Mouse (Mus musculus) embryonic facial prominence, embryonic 12.5 days (tissue): ENCODE measurements around the gene Galnt7. TPM values are rescaled to one million over a fixed set of nuclear protein-coding genes. Genes with fewer than 3 reads are reported as not detected.
A peak's percentile ranks its signal among the peaks of the same experiment; 100 is the strongest.
"Not testable (repeated sequence)": the region's sequence is repeated elsewhere in the genome, so short reads cannot be mapped to it uniquely, and the experiment has no call there.

Experiments used
- ATAC-seq: fragments of 200-750 bp; cut with Nextera tagmentation; 2 replicates; pipeline ENCODE4 v1.8.0; 2017; ENCODE audit not compliant: insufficient number of reproducible peaks, insufficient read depth, low FRiP score, low TSS enrichment
- H3K27ac ChIP-seq: fragments of 300-500 bp; sonication (generic); 2 replicates; pipeline ENCODE4 v1.5.1; 2016; ENCODE audit warnings: mild to moderate bottlenecking
- H3K27me3 ChIP-seq: fragments of 300-500 bp; sonication (generic); 2 replicates; pipeline ENCODE4 v1.6.1; 2016; ENCODE audit warnings: mild to moderate bottlenecking, moderate library complexity
- H3K36me3 ChIP-seq: fragments of 300-500 bp; sonication (generic); 2 replicates; pipeline ENCODE4 v1.6.1; 2016; ENCODE audit warnings: mild to moderate bottlenecking
- H3K4me1 ChIP-seq: fragments of 300-500 bp; sonication (generic); 2 replicates; pipeline ENCODE4 v1.6.1; 2016
- H3K4me2 ChIP-seq: fragments of 300-500 bp; sonication (generic); replicated peaks from 2 replicates; pipeline ENCODE4 v1.6.1; 2016; ENCODE audit warnings: mild to moderate bottlenecking, moderate library complexity
- H3K4me3 ChIP-seq: fragments of 300-500 bp; sonication (generic); 2 replicates; pipeline ENCODE4 v1.5.1; 2016; ENCODE audit warnings: mild to moderate bottlenecking
- H3K9ac ChIP-seq: fragments of 300-500 bp; sonication (generic); 2 replicates; pipeline ENCODE4 v1.6.1; 2016; ENCODE audit warnings: mild to moderate bottlenecking, moderate library complexity
- H3K9me3 ChIP-seq: fragments of 300-500 bp; sonication (generic); 2 replicates; pipeline ENCODE4 v1.6.1; 2016; ENCODE audit warnings: mild to moderate bottlenecking, moderate library complexity
- WGBS: fragments of 180-500 bp; shearing (Covaris S2); methylation state at CpG from one replicate; pipeline ENCODE4 v1.1.7; 2016; 5-methylcytosine and 5-hydroxymethylcytosine counted together
- polyA plus RNA-seq: library from polyadenylated mRNA; unstranded; fragments of >200 nt; fragmentation: Nextera tagmentation; extraction: Ambion mirVana; gene quantifications from 2 replicates; pipeline ENCODE4 v1.2.1, GENCODE M21; 2016

The Galnt7 gene
- polyA plus RNA-seq, 1 experiment from 2014 or later, result 17.8 TPM

GRCm38 (mm10) chr8:57508657-57509056, 144.2 kb downstream of the Galnt7 start:
- 73% methylated on average over 4 of the region's 4 CpGs for WGBS
- no peak overlapping the region for H3K4me3 ChIP-seq
- no peaks in the 10 kb centered on the region for H3K36me3 ChIP-seq
- H3K9me3 ChIP-seq, result no peaks in the 10 kb centered on the region
- no peaks in the 10 kb centered on the region for H3K27me3 ChIP-seq
- H3K27ac ChIP-seq, result no peak overlapping the region
- no peak overlapping the region for H3K9ac ChIP-seq
- ATAC-seq, result no peak
- no peak overlapping the region for H3K4me2 ChIP-seq
- H3K4me1 ChIP-seq, result peaks cover 3% of the 10 kb centered on the region; the same call in 1 of the 2 replicates

DNA sequence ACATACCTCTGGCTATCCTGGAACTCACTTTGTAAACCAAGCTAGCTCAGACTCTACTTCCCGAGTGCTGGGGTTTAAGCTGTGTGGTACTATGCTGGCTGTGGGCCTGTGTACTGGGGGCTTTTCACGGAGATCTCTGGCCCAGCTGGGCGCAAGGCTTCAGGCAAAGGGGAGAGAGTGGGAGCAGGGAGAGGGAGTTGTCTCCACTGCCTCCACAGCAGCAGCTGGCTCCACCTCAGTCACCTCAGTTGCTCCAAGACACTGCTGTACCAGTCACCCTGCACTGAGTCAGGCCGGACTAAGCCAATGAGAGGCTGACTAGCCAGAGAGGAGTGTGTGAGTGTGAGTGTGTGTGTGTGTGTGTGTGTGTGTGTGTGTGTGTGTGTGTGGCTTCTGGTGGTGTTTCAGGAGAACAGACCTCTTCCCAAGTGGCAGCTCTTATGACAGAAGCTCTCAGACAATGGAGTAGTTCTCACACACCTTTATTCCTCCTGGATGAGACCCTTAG, 145.2 kb downstream of the Galnt7 start:
- no peak overlapping the region for H3K4me2 ChIP-seq
- WGBS, result 86% methylated on average over 4 of the region's 4 CpGs
- H3K27me3 ChIP-seq, result no peaks in the 10 kb centered on the region
- H3K4me3 ChIP-seq, result no peak overlapping the region
- ATAC-seq, result no peak
- no peaks in the 10 kb centered on the region for H3K9me3 ChIP-seq
- H3K4me1 ChIP-seq, result no peaks in the 10 kb centered on the region
- H3K9ac ChIP-seq, result no peak overlapping the region
- no peaks in the 10 kb centered on the region for H3K36me3 ChIP-seq
- H3K27ac ChIP-seq, result no peak overlapping the region

- not testable (repeated sequence) for H3K4me3 ChIP-seq, H3K27me3 ChIP-seq, H3K9ac ChIP-seq, H3K27ac ChIP-seq, ATAC-seq, H3K4me2 ChIP-seq, H3K36me3 ChIP-seq, H3K4me1 ChIP-seq, H3K9me3 ChIP-seq
- WGBS, result 89% methylated on average over 1 of the region's 1 CpGs
Observed at GRCm38 (mm10) chr8:57505500-57505899, 147.3 kb downstream of the Galnt7 start.

DNA sequence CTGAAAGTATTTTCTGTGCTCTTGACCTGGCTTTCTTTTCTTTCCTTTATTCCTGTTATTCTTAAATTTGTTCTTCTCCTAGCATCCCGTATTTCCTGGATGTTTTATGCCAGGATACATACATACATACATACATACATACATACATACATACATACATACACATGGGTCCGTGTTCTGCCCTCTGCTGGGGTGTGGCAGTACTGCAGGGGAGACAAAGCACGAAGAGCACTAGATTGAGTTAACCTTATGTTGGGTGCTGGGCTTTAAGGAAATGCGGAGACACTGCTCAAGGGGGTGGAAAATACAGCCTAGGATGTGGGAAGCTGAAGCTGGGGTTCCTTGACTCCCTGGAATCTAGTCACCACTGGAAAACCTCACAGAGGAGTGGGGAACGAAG, 149.2 kb downstream of the Galnt7 start:
- Histone ChIP-seq H3K4me2 (no peak overlapping the region), H3K27me3 (no peaks in the 10 kb centered on the region), H3K9me3 (no peaks in the 10 kb centered on the region), H3K4me1 (no peaks in the 10 kb centered on the region), H3K27ac (no peak overlapping the region), H3K36me3 (no peaks in the 10 kb centered on the region), H3K4me3 (no peak overlapping the region), H3K9ac (no peak overlapping the region)
- ATAC-seq, result no peak
- 48% methylated on average over 5 of the region's 5 CpGs for WGBS

- H3K36me3 ChIP-seq, result no peaks in the 10 kb centered on the region
- no peak overlapping the region for H3K4me3 ChIP-seq
- no peaks in the 10 kb centered on the region for H3K27me3 ChIP-seq
- no peaks in the 10 kb centered on the region for H3K9me3 ChIP-seq
- H3K9ac ChIP-seq, result no peak overlapping the region
- H3K4me2 ChIP-seq, result 0 out of 2 replicates have a peak overlapping the region, but pooled peaks have one; percentile 4
- H3K4me1 ChIP-seq, result no peaks in the 10 kb centered on the region
- WGBS, result 60% methylated on average over 17 of the region's 17 CpGs
- H3K27ac ChIP-seq, result no peak overlapping the region
- 0 out of 2 replicates have a peak, but pooled peaks have one; percentile 10 for ATAC-seq
Observed at GRCm38 (mm10) chr8:57498847-57499511, 153.9 kb downstream of the Galnt7 start.

- Histone ChIP-seq H3K27ac (no peak overlapping the region), H3K36me3 (no peaks in the 10 kb centered on the region), H3K4me3 (no peak overlapping the region), H3K4me2 (0 out of 2 replicates have a peak overlapping the region, but pooled peaks have one; percentile 4), H3K27me3 (no peaks in the 10 kb centered on the region), H3K9ac (no peak overlapping the region), H3K4me1 (no peaks in the 10 kb centered on the region), H3K9me3 (no peaks in the 10 kb centered on the region)
- WGBS, result 51% methylated on average over 8 of the region's 8 CpGs
- ATAC-seq, result no peak
Observed at GRCm38 (mm10) chr8:57498494-57498846, 154.4 kb downstream of the Galnt7 start.

DNA sequence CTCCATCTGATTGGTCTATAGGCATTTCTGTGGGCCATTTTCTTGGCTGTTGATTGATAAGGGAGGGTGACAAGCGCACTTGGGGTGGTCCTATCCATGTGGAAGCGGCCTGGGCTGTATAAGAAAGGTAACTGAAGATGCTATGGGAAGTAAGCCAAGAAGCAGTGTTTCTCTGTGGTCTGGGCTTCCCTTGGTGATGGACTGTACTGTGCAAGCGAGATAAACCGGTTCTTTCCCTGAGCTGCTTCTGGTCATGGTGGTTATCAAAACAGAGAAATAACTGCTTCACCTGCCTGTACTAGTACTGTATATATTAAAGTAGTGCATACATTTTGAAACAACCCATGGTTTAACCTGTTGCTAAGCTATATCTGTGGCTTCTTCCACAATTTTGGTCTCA, 161.0 kb downstream of the Galnt7 start:
- WGBS, result 86% methylated on average over 4 of the region's 4 CpGs
- Histone ChIP-seq H3K9me3 (no peaks in the 10 kb centered on the region), H3K9ac (no peak overlapping the region), H3K27me3 (no peaks in the 10 kb centered on the region), H3K4me3 (no peak overlapping the region), H3K4me2 (no peak overlapping the region), H3K27ac (no peak overlapping the region), H3K4me1 (no peaks in the 10 kb centered on the region), H3K36me3 (no peaks in the 10 kb centered on the region)
- ATAC-seq, result no peak

DNA sequence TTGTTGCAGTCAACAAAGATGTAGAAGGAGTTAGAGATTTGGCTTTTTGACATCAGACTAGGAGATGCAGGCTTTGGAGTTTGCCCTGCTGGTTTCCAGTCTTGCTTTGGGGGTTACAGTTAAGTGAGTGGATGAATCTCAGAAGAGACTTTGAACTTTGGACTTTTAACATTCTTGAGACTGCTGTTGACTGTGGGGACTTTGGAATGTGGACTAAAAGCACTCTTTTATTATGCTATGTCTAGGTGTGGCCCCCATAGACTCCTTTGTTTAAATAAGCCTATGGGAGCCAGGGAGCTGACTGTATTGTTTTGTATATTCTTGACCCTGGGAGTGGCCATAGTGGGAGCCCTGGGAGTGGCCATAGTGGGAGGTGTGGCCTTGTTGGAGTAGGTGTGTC, 162.9 kb downstream of the Galnt7 start:
- H3K27me3 ChIP-seq, result no peaks in the 10 kb centered on the region
- ATAC-seq, result no peak
- H3K36me3 ChIP-seq, result no peaks in the 10 kb centered on the region
- H3K4me1 ChIP-seq, result peaks cover 7% of the 10 kb centered on the region
- H3K27ac ChIP-seq, result no peak overlapping the region
- H3K4me2 ChIP-seq, result no peak overlapping the region
- H3K4me3 ChIP-seq, result no peak overlapping the region
- no peak overlapping the region for H3K9ac ChIP-seq
- no peaks in the 10 kb centered on the region for H3K9me3 ChIP-seq

- Histone ChIP-seq H3K9ac (no peak overlapping the region), H3K4me2 (no peak overlapping the region), H3K4me1 (peaks cover 7% of the 10 kb centered on the region), H3K9me3 (no peaks in the 10 kb centered on the region), H3K27ac (no peak overlapping the region), H3K27me3 (no peaks in the 10 kb centered on the region), H3K4me3 (no peak overlapping the region), H3K36me3 (no peaks in the 10 kb centered on the region)
- ATAC-seq, result no peak
- WGBS, result 96% methylated on average over 1 of the region's 1 CpGs
Observed at GRCm38 (mm10) chr8:57489366-57489765, 163.5 kb downstream of the Galnt7 start.

- WGBS, result 0% methylated on average over 25 of the region's 25 CpGs
- ATAC-seq, result 0 out of 2 replicates have a peak, but pooled peaks have one; percentile 9
- peak overlapping the region; percentile 91 for H3K27ac ChIP-seq
- peaks cover 3% of the 10 kb centered on the region; the same call in 1 of the 2 replicates for H3K36me3 ChIP-seq
- H3K4me2 ChIP-seq, result peak overlapping the region; percentile 68
- H3K27me3 ChIP-seq, result no peaks in the 10 kb centered on the region
- peak overlapping the region; percentile 52 for H3K9ac ChIP-seq
- peak overlapping the region; percentile 85 for H3K4me3 ChIP-seq
- no peaks in the 10 kb centered on the region for H3K9me3 ChIP-seq
- H3K4me1 ChIP-seq, result peaks cover 7% of the 10 kb centered on the region
Observed at GRCm38 (mm10) chr8:57488312-57488765, 164.5 kb downstream of the Galnt7 start.

- under 1% methylated on average over 66 of the region's 66 CpGs for WGBS
- no peaks in the 10 kb centered on the region for H3K27me3 ChIP-seq
Observed at GRCm38 (mm10) chr8:57487441-57488155, 165.2 kb downstream of the Galnt7 start, which contains the start of gene Sap30. Gene Sap30 (minus strand): TSS chr8:57487860.

More at GRCm38 (mm10) chr8:57487441-57488155, 165.2 kb downstream of the Galnt7 start, which contains the start of gene Sap30:
- Histone ChIP-seq H3K9ac (peak within 1 kb of the TSS; percentile 76), H3K4me2 (peak within 1 kb of the TSS; percentile 68), H3K4me1 (peaks cover 7% of the 10 kb centered on the region), H3K36me3 (peaks cover 6% of the 10 kb centered on the region), H3K9me3 (no peaks in the 10 kb centered on the region), H3K27ac (peak within 1 kb of the TSS; percentile 98), H3K4me3 (peak within 1 kb of the TSS; percentile 85)
- peak; percentile 95 for ATAC-seq
